Mouse (Mus musculus) testis, postnatal 14 days (tissue): ENCODE measurements around the gene Amz1.

Experiments
- DNase-seq: peaks from one replicate; pipeline ENCODE4 v3.0.0; 2021; ENCODE audit warnings: low spot score

The Amz1 gene

DNA sequence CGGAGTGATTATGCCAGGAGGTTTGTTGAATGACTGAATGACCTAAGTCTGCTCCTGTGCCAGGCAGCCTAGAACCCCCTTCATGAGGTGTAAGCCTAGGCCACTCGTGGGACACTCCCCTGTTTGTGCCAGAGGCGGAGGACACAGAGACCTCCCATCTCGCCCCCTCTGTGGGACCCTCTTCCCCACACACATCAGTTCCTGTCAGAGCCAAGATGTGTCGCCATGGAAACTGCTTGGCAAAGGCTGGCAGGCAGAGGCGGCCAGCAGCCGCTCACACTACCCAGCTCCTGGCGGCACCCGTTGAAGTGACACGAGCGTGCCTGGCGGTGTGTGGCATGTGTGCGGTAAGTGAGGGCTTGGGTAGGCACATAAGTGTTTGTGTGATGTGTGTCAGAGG is at the start of gene Amz1:
Gene Amz1, plus strand, starts transcription at position 306 of the 400 bp plus-strand sequence.
- DNase-seq, result no peak

DNA sequence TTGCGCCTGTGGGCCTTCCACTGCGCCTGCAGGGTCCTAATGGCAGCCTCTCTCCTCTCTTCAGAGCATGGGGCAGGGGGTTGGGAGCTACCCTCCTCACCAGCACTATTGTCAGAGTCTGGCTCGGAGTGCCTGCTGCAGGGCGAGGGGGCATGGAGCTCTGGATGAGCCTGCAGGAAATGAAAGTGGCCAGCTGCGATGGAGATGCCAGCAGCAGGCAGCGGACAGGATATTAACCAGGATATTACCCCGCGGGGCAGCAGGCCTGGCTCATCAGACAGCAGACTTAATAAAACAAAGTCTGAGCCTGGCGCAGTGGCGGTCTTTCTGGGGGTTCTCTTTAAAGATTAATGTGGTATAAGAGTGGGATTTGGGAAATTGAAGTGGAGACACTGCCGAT is 48.8 kb upstream of the Amz1 start:
- no peak for DNase-seq

DNA sequence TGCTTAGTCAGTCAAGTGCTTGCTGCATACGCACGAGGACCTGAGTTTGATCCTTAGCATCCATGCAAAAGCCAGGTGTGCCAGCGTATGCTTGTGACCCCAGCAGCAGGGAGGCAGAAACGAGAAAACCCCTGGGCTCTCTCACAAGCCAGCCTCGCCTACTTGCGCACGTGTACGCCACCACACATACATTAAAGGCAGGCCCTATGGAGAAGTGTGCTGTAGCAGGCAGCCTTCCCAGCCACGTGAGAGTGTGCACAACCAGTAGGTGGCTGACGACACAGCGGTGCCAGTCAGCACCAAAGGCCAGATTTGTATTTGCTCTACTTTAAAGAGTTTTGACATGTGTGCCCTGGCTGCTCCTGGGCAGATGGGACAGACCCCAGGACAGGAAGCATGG is 48.3 kb upstream of the Amz1 start:
- DNase-seq, result no peak

DNA sequence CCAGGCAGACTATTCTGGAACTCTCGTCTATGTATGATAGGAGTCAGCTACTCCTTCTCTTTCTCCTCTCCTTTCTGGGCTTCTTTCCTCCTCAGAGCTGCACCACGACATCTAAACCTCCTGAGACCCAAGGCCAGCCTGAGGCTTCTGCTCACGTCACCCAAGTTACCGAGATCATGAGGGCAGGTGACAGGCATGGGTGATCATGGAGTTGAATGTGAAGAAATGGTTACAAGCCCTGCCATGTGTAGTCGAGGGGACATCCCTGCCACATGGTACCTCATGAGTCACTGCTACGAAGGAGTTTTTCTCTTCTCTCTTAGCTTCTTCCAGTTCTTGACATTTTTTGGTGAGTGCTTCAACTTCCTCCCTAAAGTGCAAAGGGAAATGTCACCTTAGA is 46.8 kb upstream of the Amz1 start:
- no peak for DNase-seq

GRCm38 (mm10) chr5:140680051-140680450 is 43.9 kb upstream of the Amz1 start:
- no peak for DNase-seq

- no peak for DNase-seq
Observed at GRCm38 (mm10) chr5:140680950-140681349, 43.0 kb upstream of the Amz1 start.

- no peak for DNase-seq
Observed at GRCm38 (mm10) chr5:140682113-140682512, 41.8 kb upstream of the Amz1 start.

GRCm38 (mm10) chr5:140684343-140685148 is 39.4 kb upstream of the Amz1 start:
- DNase-seq, result no peak

DNA sequence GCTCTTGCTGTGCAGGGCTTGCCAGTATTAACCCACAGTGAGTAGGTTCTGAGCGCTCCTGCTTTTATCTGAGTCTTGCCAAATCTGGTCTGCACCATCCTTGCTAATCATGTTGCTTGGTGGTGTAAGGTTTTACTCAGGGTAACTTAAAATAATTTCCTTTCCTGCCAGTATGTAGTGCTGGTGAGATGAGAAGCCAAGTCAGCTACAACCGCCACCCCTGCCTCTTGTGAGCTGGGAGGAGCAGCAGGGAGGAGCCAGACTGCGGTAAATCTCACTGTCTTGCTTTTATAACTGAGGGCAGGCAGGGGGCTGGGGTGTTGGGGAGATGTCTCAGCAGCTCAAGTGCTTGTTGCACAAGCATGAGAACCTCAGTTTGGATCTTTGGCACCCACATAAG is 35.5 kb upstream of the Amz1 start:
- no peak for DNase-seq

DNA sequence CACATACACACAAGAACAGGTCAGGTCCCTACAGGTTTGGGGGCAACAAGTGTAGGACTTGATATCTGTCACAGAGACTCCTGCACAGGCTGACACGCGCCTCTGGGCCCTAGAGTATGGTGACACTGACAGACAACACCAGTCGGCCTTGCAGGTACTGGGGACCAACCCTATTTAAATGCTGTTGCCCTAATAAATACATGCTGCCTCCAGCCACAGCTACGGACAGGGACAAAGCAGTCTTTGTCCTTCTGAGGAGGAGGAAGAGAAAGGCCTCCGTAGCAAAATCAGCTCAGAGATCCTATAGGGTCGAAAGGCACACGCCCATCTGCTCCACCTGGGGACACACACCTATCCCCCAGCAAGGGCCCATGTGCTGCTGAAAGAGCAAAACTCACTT is 27.9 kb upstream of the Amz1 start:
- no peak for DNase-seq

GRCm38 (mm10) chr5:140699776-140700175 is 24.2 kb upstream of the Amz1 start:
- DNase-seq, result no peak

DNA sequence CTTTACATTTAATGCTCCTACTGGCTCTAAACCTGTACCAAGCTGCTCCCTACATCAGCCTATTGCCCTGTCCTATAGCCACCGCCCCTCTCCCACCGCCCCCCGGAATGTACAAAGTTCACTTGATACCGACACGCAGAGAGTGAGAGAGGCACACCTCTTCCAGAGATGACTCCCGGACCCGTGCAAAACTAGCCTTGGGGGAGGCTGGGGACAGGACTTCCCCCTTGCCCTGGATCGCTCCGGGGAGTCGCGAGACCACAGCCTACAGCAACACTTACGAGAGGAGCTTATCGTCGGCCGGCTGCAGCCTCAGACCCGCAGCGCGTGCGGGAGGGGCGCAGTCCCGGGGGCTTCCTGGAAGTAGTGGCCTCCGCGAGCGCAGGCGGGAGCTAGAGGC is 22.3 kb upstream of the Amz1 start:
- no peak for DNase-seq

DNA sequence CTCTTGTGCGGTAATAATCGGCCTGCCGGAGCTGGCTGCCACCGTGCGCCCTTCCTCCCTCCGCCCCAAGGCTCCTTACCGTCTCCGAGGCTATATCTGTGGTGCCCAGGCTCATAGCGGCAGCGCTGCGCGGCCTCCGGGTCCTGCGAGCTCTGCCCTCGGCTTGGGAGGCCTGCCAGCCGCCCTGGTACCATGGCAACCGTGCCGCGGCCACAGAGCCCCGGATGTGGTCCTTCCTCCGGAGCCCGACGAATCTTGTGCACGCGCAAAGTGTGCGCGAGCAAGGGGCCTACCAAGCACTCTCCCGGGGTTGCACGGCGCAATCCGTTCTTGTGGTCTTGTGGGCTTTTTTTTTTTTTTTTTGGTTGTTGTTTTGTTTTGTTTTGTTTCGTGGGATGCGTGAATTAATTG is 21.8 kb upstream of the Amz1 start, which contains the start of gene Iqce:
Gene Iqce, minus strand, starts transcription at position 276 of the 411 bp plus-strand sequence.
- DNase-seq, result peak; percentile 94

DNA sequence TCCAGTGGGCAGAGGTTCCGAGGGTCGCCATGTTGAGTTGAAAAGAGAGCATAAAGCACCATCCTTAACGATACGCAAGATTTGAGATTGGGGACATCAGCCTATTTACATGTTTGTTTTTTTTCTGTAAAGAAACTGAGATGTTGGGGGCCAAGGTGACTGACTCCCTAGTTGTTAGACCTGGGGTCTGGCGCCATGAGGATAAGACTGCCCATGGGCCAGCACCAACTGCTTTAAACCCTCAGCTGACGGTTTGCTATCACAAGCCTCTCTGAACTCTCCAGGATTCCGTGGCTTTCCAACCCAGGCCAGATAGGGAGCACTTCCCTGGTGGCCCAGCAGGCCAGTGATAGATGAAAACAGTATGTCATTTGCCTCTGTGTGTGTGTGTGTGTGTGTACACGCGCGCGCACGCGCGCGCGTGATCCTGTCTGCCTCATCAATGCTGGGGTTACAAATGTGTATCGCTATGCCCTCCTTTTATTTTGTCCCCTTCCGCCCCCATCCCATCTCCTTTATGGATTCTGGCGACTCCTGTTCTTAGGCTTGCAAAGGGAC is 21.2 kb upstream of the Amz1 start:
- no peak for DNase-seq

- DNase-seq, result peak; percentile 41
Observed at GRCm38 (mm10) chr5:140703480-140704377, 20.2 kb upstream of the Amz1 start.

- DNase-seq, result peak; percentile 100
Observed at GRCm38 (mm10) chr5:140704378-140705251, 19.3 kb upstream of the Amz1 start, which contains the start of gene Brat1. Gene Brat1 (plus strand): TSS chr5:140705011.

DNA sequence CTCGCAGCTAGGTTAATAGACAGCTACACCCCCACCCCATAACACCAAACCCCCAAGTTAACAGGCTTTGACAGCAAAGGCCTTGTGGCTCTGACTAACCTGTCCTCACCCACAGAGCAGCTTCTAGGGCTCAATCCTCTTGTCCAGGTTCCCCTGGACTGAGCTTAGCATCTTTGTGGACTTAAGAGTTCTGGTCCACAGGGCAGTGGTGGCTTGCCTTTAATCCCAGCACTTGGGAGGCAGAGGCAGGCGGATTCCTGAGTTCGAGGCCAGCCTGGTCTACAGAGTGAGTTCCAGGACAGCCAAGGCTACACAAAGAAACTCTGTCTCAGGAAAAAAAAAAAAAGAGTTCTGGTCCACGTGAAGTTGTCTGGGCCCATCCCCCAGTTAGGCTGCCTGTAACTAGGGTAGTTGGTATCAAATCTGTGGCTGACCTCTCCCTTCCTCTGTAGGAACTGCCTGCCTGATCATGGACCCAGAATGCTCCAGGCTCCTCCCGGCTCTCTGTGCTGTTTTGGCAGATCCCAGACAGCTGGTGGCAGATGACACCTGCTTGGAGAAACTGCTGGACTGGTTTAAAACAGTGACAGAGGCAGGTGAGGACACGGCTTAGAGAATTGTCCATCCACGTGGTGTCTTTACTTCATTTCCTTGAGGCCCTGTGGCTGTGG is 18.3 kb upstream of the Amz1 start:
- no peak for DNase-seq

DNA sequence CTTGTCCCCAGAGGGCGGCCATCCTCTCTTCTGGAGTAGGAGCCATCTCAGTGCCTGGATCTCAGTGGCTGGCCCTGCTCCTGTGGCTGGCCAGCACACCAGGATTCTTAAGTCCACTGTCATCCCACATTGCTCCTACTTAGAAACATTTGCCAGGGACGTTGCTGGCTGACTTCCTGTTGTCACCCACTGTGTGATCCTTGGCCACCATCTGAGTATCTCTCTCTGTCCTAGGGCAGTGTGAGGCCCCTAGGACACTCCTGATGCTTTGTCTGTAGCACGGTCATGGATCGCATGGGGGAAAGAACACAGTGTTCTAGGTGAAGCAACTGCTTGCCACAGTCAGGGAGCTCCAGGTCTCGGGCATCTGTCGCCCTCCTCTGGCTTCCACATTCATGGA is 13.6 kb upstream of the Amz1 start:
- DNase-seq, result no peak

GRCm38 (mm10) chr5:140711040-140711439 is 12.9 kb upstream of the Amz1 start:
- no peak for DNase-seq

DNA sequence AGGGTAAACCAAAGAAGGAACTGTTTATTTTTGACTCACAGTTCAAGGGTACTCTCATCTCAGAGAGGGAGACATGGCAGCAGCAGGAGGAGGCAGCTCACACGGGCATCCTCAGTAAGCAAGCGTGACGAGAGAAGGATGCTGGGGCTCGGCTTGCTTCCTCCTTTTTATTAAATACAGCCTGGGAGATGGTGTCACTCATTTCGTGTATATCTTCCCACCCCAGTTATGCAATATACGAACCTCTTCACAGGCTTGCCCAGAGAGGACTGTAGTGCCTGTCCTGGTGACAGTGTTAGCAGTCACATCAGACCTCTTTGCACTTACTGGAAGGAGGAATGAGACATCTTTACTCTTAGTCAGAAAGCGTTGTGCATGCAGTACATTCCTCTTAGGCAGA is 3.2 kb upstream of the Amz1 start:
- DNase-seq, result no peak

- no peak for DNase-seq
Observed at GRCm38 (mm10) chr5:140722121-140722520, 1.8 kb upstream of the Amz1 start.
